Mouse (Mus musculus): ENCODE data around the gene Scml4.

Scml4 gene

GRCm38 (mm10) chr10:42901361-42901760 is 41.2 kb downstream of the Scml4 start:
- DNase-seq (ENCODE audit: inconsistent ontology term), result no peak

- no peak for DNase-seq (ENCODE audit: inconsistent ontology term)
These were observed 42.9 kb downstream of the Scml4 start for GRCm38 (mm10) chr10:42903054-42903453.

GRCm38 (mm10) chr10:42908562-42908961 is 48.4 kb downstream of the Scml4 start:
- DNase-seq (ENCODE audit: inconsistent ontology term), result no peak

- no peak for DNase-seq (ENCODE audit: inconsistent ontology term)
These were observed 50.4 kb downstream of the Scml4 start for GRCm38 (mm10) chr10:42910567-42910966.

- no peak for DNase-seq (ENCODE audit: inconsistent ontology term)
These were observed 51.9 kb downstream of the Scml4 start for GRCm38 (mm10) chr10:42912056-42912455.

GRCm38 (mm10) chr10:42913196-42913595 is 53.0 kb downstream of the Scml4 start:
- DNase-seq (ENCODE audit: inconsistent ontology term), result no peak

GRCm38 (mm10) chr10:42914146-42914545 is 54.0 kb downstream of the Scml4 start:
- DNase-seq (ENCODE audit: inconsistent ontology term), result no peak

GRCm38 (mm10) chr10:42917355-42917754 is 57.2 kb downstream of the Scml4 start:
- no peak for DNase-seq (ENCODE audit: inconsistent ontology term)

- no peak for DNase-seq (ENCODE audit: inconsistent ontology term)
These were observed 59.6 kb downstream of the Scml4 start for GRCm38 (mm10) chr10:42919786-42920185.

- DNase-seq (ENCODE audit: inconsistent ontology term), result no peak
These were observed 65.1 kb downstream of the Scml4 start for GRCm38 (mm10) chr10:42925103-42925866.

- DNase-seq (ENCODE audit: inconsistent ontology term), result no peak
These were observed 70.0 kb downstream of the Scml4 start for GRCm38 (mm10) chr10:42930121-42930650.

GRCm38 (mm10) chr10:42932862-42933480 is 72.8 kb downstream of the Scml4 start:
- no peak for DNase-seq (ENCODE audit: inconsistent ontology term)

GRCm38 (mm10) chr10:42934672-42935071 is 74.5 kb downstream of the Scml4 start:
- no peak for DNase-seq (ENCODE audit: inconsistent ontology term)

- no peak for DNase-seq (ENCODE audit: inconsistent ontology term)
These were observed 76.0 kb downstream of the Scml4 start for GRCm38 (mm10) chr10:42936205-42936604.

- DNase-seq (ENCODE audit: inconsistent ontology term), result no peak
These were observed 78.2 kb downstream of the Scml4 start for GRCm38 (mm10) chr10:42938361-42938760.

- no peak for DNase-seq (ENCODE audit: inconsistent ontology term)
These were observed 79.5 kb downstream of the Scml4 start for GRCm38 (mm10) chr10:42939691-42940090.

GRCm38 (mm10) chr10:42940193-42941050 is 80.3 kb downstream of the Scml4 start:
- DNase-seq (ENCODE audit: inconsistent ontology term), result no peak

GRCm38 (mm10) chr10:42941278-42941677 is 81.1 kb downstream of the Scml4 start:
- DNase-seq (ENCODE audit: inconsistent ontology term), result no peak

GRCm38 (mm10) chr10:42941697-42942221 is 81.6 kb downstream of the Scml4 start:
- peak; percentile 54 for DNase-seq (ENCODE audit: inconsistent ontology term)

- DNase-seq (ENCODE audit: inconsistent ontology term), result no peak
These were observed 82.1 kb downstream of the Scml4 start for GRCm38 (mm10) chr10:42942300-42942699.

- no peak for DNase-seq (ENCODE audit: inconsistent ontology term)
These were observed 85.1 kb downstream of the Scml4 start for GRCm38 (mm10) chr10:42945316-42945715.

GRCm38 (mm10) chr10:42947336-42947735 is 87.2 kb downstream of the Scml4 start:
- no peak for DNase-seq (ENCODE audit: inconsistent ontology term)

Measured in Muller cell, postnatal 12 days (primary cell).